Mouse (Mus musculus) mouse embryonic stem cell (cell line): ENCODE results near the gene Mff.

Experiments
- in situ Hi-C, 2 experiments: fragments of 300-500 bp; cut with MboI; formaldehyde crosslinking; loops; 1 replicate in 1 of 2; 3 replicates in 1 of 2; pipeline ENCODE4 v1.14.3; 2019 to 2020; ENCODE audit warnings: low sequenced_read_pairs in 2 of 2, low pct_unique_long_range_greater_than_20kb in 1 of 2, mixed read lengths in 1 of 2; ENCODE audit not compliant: unreplicated experiment in 1 of 2

The Mff gene

GRCm38 (mm10) chr1:82766641-82767040, 42.0 kb downstream of the Mff start:
- in situ Hi-C loops, result no loop called here

- in situ Hi-C loops, result no loop called here
Measured at GRCm38 (mm10) chr1:82768269-82768668, 43.6 kb downstream of the Mff start, which contains the start of gene Tm4sf20. Tm4sf20 (minus strand) TSS chr1:82768461.

DNA sequence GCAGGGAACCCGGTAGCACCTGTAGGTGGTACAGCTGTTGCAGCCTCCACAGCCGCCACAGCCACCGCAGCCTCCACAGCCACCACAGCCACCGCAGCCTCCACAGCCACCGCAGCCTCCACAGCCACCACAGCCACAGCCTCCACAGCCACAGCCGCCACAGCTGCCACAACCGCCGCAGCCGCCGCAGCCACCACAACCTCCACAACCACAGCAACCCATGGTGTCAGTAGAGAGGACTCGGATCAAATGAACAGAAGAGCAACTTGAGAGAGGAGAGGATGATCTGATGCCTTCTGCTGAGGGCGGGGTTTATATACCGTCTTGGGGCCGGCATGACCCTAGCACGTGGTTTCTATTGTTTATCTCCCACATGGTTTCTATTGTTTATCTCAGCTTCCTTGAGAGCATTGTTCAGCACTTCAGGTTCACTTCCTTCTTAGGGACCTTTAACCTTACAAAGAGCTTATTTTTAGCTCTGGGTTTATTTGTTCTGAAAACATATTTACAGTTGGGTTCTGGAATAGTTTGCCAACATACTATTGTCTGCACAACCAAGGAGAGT, 46.4 kb downstream of the Mff start, which contains the start of gene Gm47791:
Gene Gm47791, minus strand, starts transcription at position 222 of the 565 bp plus-strand sequence.
- in situ Hi-C loops, result no loop called here

- in situ Hi-C loops, result no loop called here
Measured at GRCm38 (mm10) chr1:82772428-82772827, 47.7 kb downstream of the Mff start.

- in situ Hi-C loops, result no loop called here
Measured at GRCm38 (mm10) chr1:82773208-82773607, 48.5 kb downstream of the Mff start.

DNA sequence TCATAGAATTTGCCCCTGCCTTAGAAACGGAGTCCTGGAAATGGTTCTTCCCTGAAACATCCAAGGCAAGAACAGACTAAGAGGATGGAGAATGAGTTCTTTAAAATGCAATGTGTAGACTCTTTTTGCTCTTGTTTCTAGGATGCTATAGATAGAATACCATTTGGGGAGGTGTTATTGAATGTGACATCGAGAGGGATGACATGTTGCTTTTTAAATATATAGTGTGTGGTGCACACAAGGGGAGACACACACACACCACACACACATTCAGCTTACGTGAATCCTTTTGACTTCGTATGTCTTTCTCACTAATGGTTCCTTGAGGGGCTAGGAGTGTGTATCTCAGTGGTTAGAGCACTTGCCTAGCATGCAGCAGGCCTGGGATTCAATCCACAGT, 50.6 kb downstream of the Mff start:
- in situ Hi-C loops, result loop anchor here in 1 of 2 experiments (25.0 kb wide), 1 partner anchor 412 kb away; no protein-coding TSS in a partner anchor

DNA sequence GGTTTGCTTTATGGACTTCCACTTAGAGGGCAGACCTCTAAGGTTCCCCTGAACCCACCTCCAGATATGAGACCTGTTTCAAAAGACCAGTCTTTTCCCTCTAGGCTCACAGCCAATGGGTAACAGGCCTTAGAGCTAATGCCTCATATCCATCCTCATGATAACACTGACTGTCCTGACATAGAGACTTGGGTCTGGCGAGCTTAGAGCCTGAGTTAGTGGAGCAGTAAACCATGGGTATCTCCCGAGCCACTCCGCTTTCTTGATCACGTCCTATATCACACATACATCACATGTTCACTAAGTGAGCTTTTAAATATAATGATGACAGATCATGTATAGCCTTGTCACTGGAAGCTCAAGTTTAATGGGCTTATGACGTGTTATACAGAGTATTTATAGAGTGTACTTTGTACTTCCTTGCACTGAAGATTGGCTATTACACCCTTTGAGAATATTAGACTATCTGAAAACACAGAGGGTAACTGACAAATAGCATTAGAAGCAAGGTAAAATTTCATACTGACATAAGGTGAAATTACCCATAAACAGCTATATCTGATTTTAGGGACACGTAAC, 54.8 kb downstream of the Mff start:
- in situ Hi-C loops, result loop anchor here in 1 of 2 experiments (25.0 kb wide), 1 partner anchor 408 kb away; no protein-coding TSS in a partner anchor

- in situ Hi-C loops, result loop anchor here in 1 of 2 experiments (25.0 kb wide), 1 partner anchor 404 kb away; no protein-coding TSS in a partner anchor
Measured at GRCm38 (mm10) chr1:82783559-82783958, 58.9 kb downstream of the Mff start.

DNA sequence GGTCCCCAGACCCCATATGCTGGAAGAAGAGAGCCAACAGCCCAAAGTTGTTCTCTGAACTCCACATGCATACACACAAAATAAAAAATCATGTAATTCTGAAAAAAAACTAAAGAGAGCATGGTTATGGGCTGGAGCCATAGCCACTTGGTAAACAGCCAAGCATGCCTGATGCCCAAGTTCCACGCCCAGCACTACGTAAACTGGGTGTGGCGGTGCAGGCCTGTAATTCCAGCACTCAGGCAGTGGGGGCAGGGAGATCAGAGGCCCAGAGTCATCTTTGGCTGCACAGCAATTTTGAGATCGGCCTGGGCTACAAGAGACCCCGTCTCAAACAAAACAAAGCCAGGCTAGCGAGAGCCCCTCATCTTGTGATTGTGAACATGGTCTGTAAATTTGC, 60.9 kb downstream of the Mff start:
- in situ Hi-C loops, result loop anchor here in 1 of 2 experiments (25.0 kb wide), 1 partner anchor 402 kb away; no protein-coding TSS in a partner anchor

DNA sequence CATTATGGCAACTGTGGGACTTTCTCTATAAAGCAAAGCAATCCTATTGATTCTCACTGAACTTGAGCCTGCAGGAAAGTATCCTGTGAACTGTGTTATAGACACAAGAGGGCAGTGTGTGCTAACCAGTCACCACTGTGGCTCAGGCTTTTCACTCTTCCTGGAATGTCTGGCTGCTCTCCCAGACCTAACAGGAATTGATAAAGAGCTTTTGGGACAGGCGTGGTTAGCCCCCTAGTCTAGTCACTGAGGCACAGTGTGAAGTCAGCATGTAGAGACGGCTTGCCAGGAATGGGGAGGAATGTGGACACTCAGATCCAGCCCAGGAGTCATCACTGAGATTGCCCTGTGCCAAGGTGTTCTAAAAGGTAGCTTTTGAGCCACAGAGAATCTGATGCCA, 62.7 kb downstream of the Mff start:
- in situ Hi-C loops, result loop anchor here in 1 of 2 experiments (25.0 kb wide), 1 partner anchor 400 kb away; no protein-coding TSS in a partner anchor

GRCm38 (mm10) chr1:82788070-82788469, 63.4 kb downstream of the Mff start:
- in situ Hi-C loops, result loop anchor here in 1 of 2 experiments (25.0 kb wide), 1 partner anchor 399 kb away; no protein-coding TSS in a partner anchor

- in situ Hi-C loops, result loop anchor here in 1 of 2 experiments (5.0 to 25.0 kb wide), 2 partner anchors 271 to 396 kb away; partner anchors contain the start of gene Krtap28-13
Measured at GRCm38 (mm10) chr1:82791105-82791504, 66.4 kb downstream of the Mff start.

GRCm38 (mm10) chr1:82792238-82792637, 67.5 kb downstream of the Mff start:
- in situ Hi-C loops, result loop anchor here in 1 of 2 experiments (5.0 to 25.0 kb wide), 2 partner anchors 270 to 395 kb away; partner anchors contain the start of gene Krtap28-13

DNA sequence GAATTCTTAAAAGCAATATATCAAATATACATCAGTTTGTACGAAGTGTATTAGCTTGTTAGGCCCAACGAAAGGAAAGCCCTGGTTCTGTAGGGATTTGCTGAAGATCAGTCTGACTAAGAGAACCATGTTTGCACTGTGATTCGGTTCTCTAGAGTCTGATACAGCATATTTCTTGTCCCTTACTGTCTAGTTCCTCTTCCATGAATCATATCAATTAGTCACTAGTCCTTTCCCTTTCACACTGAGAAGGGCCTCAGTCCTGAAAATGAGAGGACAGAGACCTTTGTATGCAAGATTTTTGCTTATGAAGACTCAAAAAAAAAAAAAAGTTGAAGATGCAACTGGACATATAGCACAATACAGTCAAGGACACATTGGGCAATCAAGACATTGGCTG, 68.4 kb downstream of the Mff start:
- in situ Hi-C loops, result loop anchor here in 1 of 2 experiments (5.0 to 25.0 kb wide), 2 partner anchors 269 to 394 kb away; partner anchors contain the start of gene Krtap28-13

DNA sequence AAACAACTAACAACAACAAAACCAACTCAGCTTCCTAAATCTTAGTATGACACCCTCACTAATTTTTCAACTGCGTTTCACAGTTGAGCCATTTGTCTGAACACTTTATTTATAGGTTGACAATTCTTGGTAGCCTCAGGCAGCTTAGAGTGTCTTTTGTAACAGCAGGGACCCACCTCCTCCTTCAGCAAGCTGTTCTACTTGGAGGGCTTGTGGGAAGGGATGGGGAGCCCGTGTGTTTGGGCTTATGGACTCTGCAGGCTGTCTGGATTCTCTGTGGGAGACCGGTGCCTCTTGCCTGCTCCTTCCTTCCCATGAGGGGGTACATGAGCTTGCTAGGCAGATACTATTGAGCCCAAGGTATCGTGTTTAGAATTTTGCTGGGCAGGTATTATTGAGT, 69.3 kb downstream of the Mff start:
- in situ Hi-C loops, result loop anchor here in 1 of 2 experiments (5.0 to 25.0 kb wide), 2 partner anchors 268 to 393 kb away; partner anchors contain the start of gene Krtap28-13

DNA sequence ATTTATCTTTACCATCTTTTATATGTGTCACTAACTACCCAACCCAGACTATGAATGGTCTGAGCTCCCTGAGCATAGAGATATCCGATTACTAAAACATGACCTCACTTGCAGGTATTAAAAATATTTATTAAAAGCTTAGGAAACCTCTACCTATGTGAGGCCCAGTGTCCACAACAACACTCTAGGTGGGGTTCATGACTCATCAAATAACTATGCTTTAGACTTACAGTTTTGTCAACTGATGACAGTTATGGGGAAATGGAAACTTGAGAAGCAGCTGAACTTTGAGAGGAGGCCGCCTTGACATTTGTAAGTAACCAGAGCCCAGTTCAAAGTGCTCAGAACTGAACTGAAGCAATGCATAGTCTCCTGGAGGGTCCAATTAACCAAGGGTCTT, 70.5 kb downstream of the Mff start:
- in situ Hi-C loops, result loop anchor here in 1 of 2 experiments (25.0 kb wide), 1 partner anchor 392 kb away; no protein-coding TSS in a partner anchor

DNA sequence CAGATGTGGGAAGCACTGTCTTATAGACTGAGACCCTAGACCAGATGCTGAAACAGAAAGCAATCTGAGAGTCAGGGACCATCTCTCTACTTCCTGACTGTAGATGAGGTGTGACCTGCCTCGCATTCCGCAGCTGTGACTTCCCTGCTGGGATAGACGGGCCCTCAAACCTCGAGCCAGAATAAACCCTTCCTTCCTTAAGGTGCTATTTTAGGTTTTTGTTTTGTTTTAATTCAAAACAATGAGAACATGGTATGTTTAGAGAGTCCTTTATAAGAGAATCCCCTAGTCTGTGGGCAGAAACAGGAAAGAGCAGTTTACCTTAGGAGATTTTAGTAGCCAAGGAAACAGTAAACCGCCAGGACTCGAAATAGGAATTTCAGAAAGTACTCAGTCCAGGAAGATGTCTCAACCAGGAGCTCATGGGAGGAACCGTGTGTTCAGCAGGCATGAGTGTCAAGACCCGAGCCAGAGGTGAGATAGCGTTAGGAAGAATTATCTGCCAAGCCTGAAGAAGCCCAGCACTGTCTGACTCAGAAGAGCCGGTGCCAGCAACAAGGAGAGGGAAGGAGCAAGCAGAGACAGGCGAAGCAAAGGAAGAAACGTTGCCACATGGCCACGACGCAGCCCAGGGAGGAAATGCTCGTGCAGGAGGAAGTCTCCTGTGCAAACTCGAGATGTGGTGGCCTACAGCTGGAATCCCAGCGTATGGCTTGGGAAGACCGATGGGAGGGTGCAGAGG, 71.2 kb downstream of the Mff start:
- in situ Hi-C loops, result loop anchor here in 1 of 2 experiments (25.0 kb wide), 1 partner anchor 391 kb away; no protein-coding TSS in a partner anchor

GRCm38 (mm10) chr1:82797088-82797487, 72.4 kb downstream of the Mff start:
- in situ Hi-C loops, result loop anchor here in 1 of 2 experiments (25.0 kb wide), 1 partner anchor 390 kb away; no protein-coding TSS in a partner anchor
